Mouse (Mus musculus): ENCODE results near the gene Ercc2.

Gene Ercc2

DNA sequence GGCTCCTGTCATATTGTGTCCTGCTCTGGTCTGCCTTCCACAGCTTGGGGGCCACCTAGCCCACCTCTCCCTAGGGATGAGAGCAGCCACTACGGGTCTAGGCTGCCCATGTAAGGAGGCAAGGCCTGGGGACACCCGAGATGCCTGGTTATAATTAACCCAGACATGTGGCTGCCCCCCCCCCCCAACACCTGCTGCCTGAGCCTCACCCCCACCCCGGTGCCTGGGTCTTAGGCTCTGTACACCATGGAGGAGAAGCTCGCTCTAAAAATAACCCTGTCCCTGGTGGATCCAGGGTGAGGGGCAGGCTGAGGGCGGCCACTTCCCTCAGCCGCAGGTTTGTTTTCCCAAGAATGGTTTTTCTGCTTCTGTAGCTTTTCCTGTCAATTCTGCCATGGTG, 27.9 kb downstream of the Ercc2 start:
- DNase-seq (ENCODE audit: low spot score) = no peak

DNA sequence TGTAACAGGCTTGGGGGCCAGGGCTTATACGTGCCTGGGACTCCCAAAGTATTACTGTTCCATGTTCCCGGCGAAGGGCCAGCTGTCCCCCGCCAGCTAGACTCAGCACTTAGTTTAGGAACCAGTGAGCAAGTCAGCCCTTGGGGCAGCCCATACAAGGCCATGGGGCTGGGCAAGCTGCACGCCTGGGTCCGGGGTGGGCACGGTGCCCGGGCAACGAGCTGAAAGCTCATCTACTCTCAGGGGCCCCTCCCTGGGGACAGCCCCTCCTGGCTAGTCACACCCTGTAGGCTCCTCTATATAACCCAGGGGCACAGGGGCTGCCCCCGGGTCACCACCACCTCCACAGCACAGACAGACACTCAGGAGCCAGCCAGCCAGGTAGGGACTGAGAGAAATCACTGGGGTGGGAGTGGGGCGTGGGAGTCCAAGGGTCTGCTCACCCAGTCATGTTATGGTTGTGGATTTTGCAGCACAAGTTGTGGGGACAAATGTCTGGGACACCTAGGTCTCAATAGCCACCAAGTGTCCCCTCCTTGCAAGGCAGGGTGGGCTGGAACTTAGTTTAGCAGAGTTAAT, 29.0 kb downstream of the Ercc2 start:
- DNase-seq (ENCODE audit: low spot score) = no peak

DNA sequence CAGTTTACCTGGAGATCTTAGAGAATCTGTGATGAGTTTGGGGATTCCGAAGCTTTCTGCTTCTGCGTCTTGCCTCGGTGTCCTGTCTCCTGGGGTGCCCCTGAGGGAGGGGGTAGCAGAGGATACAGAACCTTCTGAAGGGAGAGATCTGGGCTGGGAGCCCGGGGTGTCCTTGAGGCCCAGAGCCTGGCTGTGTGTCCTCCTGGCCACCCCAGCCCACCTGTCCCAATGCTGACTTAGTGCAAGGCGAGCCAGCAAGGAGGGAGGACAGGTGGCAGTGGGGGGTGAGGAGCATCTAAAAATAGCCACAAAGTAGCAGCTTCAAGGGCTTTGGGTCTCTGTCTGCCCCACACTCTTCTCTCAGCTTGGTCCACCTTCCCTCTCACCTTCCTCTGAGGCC, 30.0 kb downstream of the Ercc2 start:
- no peak for DNase-seq (ENCODE audit: low spot score)

DNA sequence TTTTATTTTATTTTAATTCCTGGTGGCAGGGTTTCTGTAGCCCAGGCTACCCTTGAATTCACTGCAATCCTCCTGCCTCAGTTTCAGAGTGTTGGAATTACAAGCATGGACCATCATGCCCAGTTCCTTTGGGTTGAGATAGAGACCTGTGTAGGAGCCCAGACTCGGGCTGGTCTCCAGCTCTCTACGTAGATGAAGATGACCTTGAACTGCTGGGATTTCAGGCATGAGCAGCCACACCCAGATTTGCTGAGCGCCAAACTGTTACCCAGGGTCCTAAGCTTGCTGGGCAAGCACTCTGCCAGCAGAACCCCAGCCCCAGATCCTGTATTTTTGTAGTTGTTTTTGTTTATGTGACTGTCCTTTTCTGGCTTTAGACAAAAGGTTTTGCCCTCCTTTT, 31.7 kb downstream of the Ercc2 start:
- DNase-seq (ENCODE audit: low spot score) = no peak

DNA sequence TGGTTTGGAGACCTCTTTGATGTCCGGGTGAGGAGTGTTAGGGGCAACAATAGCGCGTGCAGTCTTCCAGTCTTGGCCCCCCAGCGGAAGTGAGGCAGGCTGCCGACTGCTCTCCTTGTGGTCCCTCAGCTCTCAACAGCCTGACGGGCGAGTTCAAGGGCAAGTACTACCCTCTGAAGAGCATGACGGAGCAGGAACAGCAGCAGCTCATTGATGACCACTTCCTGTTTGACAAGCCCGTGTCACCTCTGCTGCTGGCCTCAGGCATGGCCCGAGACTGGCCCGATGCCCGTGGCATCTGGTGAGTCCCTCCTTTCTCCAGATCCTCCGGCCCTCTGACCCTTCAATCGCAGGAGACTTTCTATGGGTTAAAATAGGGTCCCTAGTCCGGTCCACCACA, 34.8 kb downstream of the Ercc2 start:
- no peak for DNase-seq (ENCODE audit: low spot score)

DNA sequence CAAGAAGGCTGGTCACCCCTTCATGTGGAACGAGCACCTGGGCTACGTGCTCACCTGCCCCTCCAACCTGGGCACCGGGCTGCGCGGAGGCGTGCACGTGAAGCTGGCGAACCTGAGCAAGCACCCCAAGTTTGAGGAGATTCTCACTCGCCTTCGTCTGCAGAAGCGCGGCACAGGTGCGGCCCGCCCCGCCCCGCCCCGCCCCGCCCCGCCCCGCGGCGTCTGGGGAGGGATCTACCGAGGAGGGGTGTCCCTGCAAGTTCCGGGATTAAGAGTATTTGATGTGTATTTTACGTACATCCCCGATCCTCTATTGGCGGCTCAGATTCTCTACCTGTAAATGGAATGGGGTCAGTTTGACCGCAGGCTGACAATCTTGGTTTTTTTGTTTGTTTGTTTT, 38.3 kb downstream of the Ercc2 start:
- no peak for DNase-seq (ENCODE audit: low spot score)

DNA sequence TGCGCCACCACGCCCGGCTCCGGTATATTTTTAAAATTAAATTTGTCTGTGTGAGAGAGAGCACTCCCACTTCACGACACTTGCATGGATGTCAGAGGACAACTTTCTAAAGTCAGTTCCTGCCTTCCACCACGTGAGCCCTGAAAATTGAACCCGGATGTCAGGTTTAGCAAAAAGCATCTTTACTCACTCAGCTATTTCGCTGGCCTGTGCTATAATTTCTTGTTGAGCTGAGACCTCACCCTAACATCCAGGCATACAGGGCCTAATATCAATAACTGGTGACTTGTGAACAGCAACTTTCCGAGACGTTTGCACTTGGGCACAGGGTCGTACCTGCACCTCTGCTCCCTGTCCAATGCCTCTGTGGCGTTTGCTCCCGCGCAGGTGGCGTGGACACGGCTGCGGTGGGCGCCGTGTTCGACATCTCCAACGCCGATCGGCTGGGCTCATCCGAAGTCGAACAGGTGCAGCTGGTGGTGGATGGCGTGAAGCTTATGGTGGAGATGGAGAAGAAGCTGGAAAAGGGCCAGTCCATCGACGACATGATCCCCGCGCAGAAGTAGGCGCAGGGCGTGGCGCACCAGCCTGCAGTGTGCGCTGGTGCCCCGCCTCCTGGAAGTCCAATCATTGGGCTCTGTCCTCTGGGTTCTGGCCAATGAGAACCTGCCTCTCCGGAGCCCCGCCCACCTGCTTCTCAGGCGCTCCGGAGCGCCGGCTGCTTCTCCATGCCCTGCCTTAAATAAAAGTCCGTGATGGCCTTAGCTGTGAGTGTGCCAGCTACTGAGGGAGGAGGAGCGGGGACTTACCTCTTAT, 39.2 kb downstream of the Ercc2 start:
- DNase-seq (ENCODE audit: low spot score) = peak; percentile 83

DNA sequence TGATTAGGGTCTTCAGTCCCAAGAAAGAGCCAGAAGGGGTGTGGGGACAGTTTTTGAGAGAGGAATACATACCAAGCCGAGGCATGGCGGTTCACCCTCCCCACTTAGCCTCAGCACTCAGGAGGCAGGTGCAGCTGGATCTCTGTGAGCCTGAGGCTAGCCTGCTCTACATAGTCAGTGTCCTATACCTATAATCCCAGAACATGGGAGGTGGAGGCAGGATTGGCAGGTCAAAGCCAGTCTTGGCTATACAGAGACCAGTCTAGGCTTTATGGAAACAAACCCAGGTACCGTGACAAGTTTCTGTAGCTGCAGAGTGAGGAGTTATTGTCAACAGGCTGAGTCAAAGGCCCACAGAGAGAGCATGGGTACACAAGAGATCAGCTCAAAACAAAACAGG, 41.3 kb downstream of the Ercc2 start:
- DNase-seq (ENCODE audit: low spot score) = no peak

DNA sequence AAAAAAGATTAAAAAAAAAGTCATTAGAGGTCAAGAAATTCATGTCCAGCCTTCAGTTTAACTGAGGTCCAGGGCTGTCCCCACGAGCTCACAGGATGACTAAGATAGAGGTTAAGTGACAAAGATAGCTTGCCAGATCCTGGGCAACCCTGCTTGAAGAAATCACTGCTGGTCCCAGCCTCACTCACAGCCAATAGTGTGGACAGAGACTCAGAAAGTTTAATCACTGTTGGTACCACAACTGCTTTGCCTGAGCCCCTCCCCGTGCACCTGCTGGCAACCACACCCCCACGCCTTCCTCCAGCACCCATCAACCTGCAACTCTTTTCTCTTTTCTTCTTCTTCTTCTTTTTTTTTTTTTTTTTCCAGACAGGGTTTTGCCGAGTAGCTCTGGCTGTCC, 42.2 kb downstream of the Ercc2 start:
- no peak for DNase-seq (ENCODE audit: low spot score)

DNA sequence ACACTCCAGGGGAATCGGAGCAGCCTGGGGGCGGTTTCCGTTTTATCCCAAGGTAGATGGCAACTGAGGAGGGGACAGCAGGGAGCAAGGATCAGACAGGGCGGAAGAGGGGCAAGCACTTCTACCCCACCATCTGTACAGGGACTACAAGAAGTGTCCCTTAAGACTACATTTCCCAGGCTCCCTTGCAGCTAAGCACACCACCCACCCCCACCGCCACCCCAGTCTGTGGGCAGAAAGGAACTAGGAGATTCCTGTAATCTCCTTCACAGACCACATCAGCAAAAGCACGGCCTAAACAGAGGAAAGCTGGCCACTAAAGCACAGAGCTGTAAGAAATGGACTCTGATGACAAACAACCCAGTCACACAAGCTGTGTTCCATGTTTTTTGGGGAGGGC, 44.5 kb downstream of the Ercc2 start:
- no peak for DNase-seq (ENCODE audit: low spot score)

DNA sequence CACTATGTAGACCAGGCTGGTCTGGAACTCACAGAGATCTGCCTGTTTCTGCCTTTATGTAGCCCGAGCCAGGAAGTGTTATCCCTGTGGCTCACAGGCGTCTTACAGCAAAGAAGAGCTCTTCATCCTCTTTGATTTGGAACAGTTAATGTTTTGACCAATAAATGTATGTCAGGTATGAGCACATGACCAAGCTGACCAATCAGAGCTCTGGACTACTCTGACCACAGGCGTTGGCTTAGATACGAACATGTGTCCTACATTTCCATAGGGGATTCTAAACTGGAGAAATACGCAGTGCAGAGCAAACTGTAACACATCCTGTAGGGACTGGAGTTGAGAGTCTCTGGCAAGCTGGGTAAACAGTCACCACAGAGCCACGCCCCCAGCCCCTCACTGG, 45.1 kb downstream of the Ercc2 start:
- DNase-seq (ENCODE audit: low spot score) = no peak

DNA sequence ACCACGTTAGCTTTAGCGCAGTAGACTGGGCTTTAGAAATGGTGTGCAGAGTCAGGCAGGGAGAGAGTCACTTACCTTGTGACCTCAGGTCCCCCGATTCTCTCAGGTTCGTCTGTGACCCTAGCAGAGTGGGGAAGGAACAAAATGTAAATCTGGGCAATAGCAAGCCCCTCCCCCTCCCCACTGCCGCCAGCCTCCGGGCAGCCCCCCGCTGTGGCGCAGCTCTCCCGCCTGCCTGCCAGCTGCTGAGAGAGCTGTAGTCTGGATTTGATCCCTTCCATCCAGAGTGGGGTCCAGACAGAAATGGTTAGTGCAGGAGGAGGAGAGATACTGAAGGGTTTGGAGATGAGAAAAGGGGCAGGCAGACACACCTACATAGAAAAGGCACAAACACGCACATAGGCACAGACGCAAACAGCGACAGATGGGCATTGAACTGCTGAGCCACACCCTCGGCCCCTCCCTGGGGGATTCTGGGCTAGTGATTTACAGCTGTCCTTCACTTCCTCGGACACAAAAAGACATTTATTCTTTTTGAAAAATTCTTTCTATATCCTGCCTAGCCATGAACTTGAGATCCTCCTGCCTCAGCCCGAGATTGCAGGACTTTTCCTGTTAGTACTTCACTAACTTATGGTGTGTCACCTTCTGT, 46.3 kb downstream of the Ercc2 start:
- DNase-seq (ENCODE audit: low spot score) = no peak

DNA sequence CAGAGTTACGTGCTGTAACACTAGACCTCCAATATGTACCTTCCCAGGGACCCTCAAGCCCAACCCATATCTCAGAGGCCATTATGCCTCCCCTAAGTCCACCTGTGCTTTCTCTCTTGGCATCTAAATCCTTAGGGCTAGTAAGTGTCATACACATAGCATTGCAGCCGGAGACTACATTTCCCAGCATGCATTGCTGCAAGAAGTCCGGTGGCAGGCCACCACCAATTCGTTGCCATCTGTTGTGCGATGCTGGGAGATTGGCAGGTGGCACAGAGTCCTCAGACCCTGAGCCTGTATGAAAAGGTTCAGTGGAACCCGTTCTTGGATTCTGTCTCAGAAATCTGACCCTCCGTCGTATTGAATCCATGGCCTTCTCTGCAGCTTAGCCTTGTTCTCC, 47.9 kb downstream of the Ercc2 start:
- no peak for DNase-seq (ENCODE audit: low spot score)

DNA sequence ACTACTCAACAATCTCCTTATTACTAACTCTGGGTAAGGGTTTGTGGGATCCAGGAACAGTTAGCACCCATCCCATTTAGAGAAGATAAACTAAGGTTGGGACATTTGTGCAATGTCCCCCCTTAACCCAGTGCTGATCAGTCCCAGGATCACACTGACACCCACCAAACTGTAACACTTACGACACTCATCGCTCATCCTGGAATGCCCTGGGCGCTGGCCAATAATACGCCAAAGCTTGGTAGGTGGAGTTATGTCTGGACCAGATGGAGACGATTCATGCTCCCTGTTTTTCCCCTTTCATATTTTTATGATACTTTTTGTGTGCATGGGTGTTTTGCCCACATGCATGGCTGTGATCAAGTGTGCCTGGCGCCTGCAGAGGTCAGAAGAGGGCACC, 48.6 kb downstream of the Ercc2 start:
- DNase-seq (ENCODE audit: low spot score) = no peak

DNA sequence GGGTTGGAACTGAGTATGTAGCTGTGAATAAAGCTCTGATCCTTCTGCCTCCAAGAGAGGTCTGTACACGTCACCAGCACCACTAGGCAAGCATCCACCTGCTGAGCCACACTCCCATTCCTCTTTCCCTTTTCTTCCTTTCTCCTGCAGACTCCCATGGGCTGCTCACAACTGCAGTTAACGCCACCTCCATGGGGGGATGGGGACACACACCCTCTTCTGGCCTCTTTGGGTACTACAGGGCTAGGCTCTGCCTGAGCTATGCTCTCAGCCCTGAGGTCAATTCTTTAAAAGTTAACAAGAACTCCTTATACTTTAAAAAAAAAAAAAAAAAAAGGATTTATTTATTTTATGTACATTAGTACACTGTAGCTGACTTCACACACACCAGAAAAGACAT, 50.7 kb downstream of the Ercc2 start:
- DNase-seq (ENCODE audit: low spot score) = no peak

DNA sequence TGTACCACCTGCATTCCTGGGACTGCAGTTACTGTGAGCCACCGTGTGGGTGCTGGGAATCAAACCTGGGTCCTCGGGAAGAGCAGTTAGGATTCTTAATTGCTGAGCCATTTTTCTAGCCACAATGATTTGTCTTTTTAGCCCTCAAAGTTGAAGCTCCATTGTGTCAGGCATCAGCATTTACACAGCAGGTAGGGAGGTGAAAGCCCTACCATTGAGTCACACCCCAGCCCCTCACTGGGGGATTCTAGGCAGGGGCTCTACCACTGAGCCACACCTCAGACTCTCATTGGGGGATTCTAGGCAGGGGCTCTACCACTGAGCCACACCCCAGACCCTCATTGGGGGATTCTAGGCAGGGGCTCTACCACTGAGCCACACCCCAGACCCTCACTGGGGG, 54.5 kb downstream of the Ercc2 start:
- DNase-seq (ENCODE audit: low spot score) = no peak

DNA sequence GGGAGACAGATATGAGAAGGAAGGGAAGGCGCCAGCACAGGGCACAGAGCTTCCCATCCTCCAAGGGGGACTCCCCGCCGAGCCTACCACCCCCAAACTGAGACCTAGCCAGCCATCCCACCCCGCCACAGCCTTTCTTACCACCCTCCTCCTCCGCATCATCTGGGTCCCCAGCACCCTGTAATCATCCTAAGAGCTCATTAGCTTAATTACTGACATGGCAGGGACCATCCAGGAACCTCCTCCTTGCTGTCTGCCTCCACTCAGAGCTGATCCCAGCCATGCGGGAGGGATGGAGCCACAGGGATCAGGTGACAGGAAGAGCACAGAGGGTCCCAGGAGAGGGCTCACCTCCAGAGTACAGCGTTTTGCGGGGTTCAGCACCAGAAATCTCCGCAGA, 55.2 kb downstream of the Ercc2 start:
- DNase-seq (ENCODE audit: low spot score) = no peak

DNA sequence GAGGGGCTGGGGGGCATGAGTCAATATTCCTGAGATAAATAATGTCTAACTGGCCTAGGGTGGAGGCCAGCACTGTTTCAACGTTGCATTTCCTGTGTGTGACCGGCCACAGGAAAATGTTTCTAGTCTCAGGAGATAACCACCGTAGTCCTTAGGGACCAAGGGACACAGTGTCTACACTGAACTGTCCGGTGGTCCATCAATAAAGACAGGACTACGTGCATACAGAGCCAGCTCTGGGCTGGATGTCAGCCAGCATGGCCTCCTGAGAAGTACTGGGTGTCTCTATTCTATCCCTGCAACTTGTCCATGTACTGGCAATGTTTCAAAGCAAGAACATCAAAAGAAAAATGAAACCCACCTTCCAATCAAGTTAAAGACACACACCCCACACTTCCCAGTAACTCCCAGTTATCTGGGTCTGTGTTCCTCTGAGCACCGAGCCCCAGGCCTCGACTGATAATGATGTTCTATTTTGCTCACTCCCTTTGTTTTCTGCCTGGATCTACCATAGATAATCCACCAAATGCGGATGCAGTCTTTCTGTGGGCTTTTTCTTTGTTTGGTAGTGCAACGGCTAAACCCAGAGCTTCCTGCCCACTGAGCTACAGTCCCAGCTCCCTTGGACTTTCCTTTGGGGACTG, 59.8 kb downstream of the Ercc2 start:
- no peak for DNase-seq (ENCODE audit: low spot score)

DNA sequence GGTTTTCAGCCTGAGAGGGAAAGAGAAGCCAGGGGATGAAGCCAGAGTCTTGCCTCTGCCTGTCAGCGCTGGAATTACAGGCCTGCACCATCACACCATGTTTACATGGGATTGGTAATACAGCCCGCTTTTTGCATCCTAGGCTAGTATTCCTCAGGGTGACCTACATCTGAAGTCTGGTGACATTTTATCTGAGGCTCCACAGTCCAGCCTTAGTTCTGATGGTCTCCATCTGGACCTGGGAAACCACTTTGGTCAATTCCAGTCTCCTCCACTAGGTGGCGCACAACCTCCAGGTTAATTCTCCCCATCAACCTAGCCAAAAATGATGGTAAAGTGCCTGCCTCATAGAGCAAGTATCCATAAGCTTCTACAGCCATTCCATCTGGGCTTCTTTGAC, 61.5 kb downstream of the Ercc2 start:
- DNase-seq (ENCODE audit: low spot score) = peak; percentile 49

DNA sequence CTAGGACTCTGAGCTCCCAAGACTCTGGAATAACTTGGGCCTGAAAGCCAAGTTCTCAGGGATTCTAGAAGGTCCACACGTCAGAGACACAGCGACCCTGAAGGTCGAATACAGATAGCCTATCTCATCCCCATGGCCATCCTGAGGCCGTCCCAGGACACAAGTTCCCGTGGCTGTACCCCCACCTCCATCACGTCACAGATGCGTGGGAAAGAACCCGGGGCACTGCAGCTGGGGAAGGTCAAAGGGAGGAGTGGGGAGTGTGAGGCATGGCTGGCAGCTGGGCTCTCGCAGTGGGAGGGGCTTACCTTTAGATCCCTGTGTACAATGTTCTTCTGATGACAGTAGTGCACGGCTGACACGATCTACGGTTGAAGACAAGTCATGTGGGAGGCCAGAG, 63.0 kb downstream of the Ercc2 start:
- DNase-seq (ENCODE audit: low spot score) = no peak
